Mouse (Mus musculus) macrophage (primary cell): ENCODE measurements around the gene Setd6. TPM values are rescaled to one million over a fixed set of nuclear protein-coding genes. Genes with fewer than 3 reads are reported as not detected.

Experiments used
- H3K27ac ChIP-seq: fragments of 350-480 bp; formaldehyde crosslinking; 2 replicates; pipeline ENCODE4 v1.9.0; 2021
- H3K36me3 ChIP-seq: fragments of 350-480 bp; formaldehyde crosslinking; 2 replicates; pipeline ENCODE4 v1.9.0; 2021; ENCODE audit errors: inconsistent target
- H3K4me3 ChIP-seq: fragments of 350-480 bp; formaldehyde crosslinking; 2 replicates; pipeline ENCODE4 v1.9.0; 2021; ENCODE audit errors: inconsistent target
- H3K79me2 ChIP-seq: fragments of 350-480 bp; formaldehyde crosslinking; 2 replicates; pipeline ENCODE4 v1.9.0; 2021; ENCODE audit errors: inconsistent target
- WGBS: methylation state at CpG from one replicate; pipeline ENCODE4 v1.1.7; 2026; ENCODE audit warnings: inconsistent platforms; ENCODE audit not compliant: missing documents; 5-methylcytosine and 5-hydroxymethylcytosine counted together
- polyA plus RNA-seq: library from polyadenylated mRNA; stranded (reverse); fragments of 250-400 nt; gene quantifications from 3 replicates; pipeline ENCODE4 v1.2.4, GENCODE M21; 2018; ENCODE audit warnings: inconsistent platforms

Setd6 gene
- polyA plus RNA-seq, 1 experiment from 2014 or later = 20.4 TPM

DNA sequence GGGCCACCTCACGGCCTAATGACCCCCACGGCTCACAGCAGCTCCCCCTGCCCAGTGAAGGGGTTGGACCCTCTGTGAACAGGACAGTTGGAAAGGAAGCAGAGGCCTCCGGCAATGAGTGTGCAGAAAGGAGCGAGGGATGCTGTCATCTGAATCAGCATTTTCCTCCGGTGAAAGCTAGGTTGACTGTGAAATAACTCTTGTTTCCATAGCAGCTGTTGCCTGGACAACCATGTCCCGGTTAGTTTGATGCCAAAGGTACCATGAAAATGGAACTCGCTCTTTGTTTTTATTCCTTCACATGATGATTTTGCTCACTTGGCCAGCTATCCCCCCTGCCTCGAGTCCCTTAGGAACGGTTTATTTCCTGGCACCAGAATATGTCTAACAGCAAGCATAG lies 15.4 kb upstream of the Setd6 start:
- no peak overlapping the region for H3K27ac ChIP-seq
- no peak overlapping the region for H3K4me3 ChIP-seq
- no peaks in the 10 kb centered on the region for H3K36me3 ChIP-seq
- no peaks in the 10 kb centered on the region for H3K79me2 ChIP-seq
- 58% methylated on average over 9 of the region's 9 CpGs for WGBS

GRCm38 (mm10) chr8:95701809-95702208 lies 13.9 kb upstream of the Setd6 start:
- H3K36me3 ChIP-seq = no peaks in the 10 kb centered on the region
- no peaks in the 10 kb centered on the region for H3K79me2 ChIP-seq
- H3K27ac ChIP-seq = no peak overlapping the region
- WGBS = 84% methylated on average over 4 of the region's 4 CpGs
- no peak overlapping the region for H3K4me3 ChIP-seq

GRCm38 (mm10) chr8:95702480-95703446 lies 12.9 kb upstream of the Setd6 start:
- no peaks in the 10 kb centered on the region for H3K79me2 ChIP-seq
- no peak overlapping the region for H3K27ac ChIP-seq
- H3K36me3 ChIP-seq = no peaks in the 10 kb centered on the region
- 7% methylated on average over 34 of the region's 34 CpGs for WGBS
- H3K4me3 ChIP-seq = peak overlapping the region; percentile 26

- Histone ChIP-seq H3K36me3 (no peaks in the 10 kb centered on the region), H3K4me3 (peak overlapping the region; percentile 26), H3K27ac (no peak overlapping the region), H3K79me2 (no peaks in the 10 kb centered on the region)
- WGBS = 13% methylated on average over 15 of the region's 15 CpGs
These were observed 12.0 kb upstream of the Setd6 start for GRCm38 (mm10) chr8:95703461-95704260.

DNA sequence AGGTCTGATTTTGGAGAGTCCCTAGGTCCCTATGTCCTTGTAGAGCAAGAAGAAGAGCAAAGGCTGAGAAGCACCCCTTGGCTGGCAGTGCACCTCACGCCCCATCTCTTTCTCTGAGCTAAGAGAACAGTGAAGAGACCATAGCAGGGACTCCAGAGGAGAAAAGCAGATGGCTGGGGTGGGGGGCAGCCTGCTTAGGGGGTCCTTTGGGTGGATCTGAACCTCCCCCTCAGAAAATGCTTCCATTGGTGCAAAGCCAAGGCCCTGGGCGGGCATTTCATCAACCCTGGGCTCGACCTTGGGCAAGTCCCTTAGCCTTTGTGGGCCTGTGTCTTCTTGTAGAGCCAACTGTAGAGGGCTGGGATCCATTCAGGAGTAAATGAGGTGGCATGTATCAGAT lies 11.1 kb upstream of the Setd6 start:
- Histone ChIP-seq H3K27ac (no peak overlapping the region), H3K79me2 (no peaks in the 10 kb centered on the region), H3K4me3 (no peak overlapping the region), H3K36me3 (no peaks in the 10 kb centered on the region)
- 92% methylated on average over 3 of the region's 3 CpGs for WGBS

DNA sequence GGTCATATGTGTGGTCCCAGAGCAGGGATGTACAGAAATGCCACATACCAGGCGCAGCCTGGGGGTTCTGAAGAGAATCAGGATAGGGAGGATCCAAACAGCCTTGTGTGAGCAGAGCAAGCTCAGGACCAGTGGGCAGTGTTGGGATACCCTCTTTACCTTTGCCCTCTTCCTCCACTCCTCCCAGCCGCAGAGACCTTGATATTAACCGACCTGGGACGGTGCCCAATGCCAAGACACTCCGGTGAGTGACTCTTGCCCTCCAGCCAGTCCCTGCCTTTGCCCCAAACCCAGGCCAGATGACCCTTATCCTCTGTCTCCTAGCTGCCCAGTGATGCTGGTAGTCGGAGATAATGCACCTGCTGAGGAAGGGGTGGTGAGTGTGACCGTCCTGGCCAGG lies 6.1 kb upstream of the Setd6 start:
- Histone ChIP-seq H3K27ac (no peak overlapping the region), H3K4me3 (no peak overlapping the region), H3K79me2 (no peaks in the 10 kb centered on the region), H3K36me3 (no peaks in the 10 kb centered on the region)
- 93% methylated on average over 7 of the region's 7 CpGs for WGBS

GRCm38 (mm10) chr8:95711029-95711428 lies 4.7 kb upstream of the Setd6 start:
- H3K79me2 ChIP-seq = no peaks in the 10 kb centered on the region
- no peak overlapping the region for H3K27ac ChIP-seq
- H3K36me3 ChIP-seq = no peaks in the 10 kb centered on the region
- H3K4me3 ChIP-seq = no peak overlapping the region
- WGBS = 82% methylated on average over 3 of the region's 3 CpGs

DNA sequence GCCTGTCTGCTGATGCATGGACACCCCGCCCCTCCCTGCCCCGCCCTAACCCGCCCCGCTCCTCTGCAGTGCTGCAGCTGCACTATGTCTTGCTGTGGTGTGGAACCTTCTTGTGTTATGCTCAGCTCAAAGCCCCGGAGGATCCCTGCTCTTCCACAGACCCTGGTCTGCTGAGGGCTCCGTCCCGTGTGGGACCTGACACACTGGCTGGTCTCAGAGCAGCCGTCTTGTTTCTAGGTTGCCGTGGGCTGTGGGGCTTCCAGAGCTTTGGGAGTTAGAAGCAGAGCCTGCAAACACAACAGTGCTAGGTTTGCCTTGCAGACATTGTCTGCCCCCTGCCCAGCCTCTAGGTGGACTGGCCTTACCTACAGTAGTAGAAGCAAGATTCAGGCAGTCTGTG lies 3.3 kb upstream of the Setd6 start:
- no peaks in the 10 kb centered on the region for H3K79me2 ChIP-seq
- no peaks in the 10 kb centered on the region for H3K36me3 ChIP-seq
- 90% methylated on average over 9 of the region's 9 CpGs for WGBS
- no peak overlapping the region for H3K27ac ChIP-seq
- H3K4me3 ChIP-seq = no peak overlapping the region

- no peak overlapping the region for H3K27ac ChIP-seq
These were observed 2.3 kb upstream of the Setd6 start for GRCm38 (mm10) chr8:95713100-95714010.

DNA sequence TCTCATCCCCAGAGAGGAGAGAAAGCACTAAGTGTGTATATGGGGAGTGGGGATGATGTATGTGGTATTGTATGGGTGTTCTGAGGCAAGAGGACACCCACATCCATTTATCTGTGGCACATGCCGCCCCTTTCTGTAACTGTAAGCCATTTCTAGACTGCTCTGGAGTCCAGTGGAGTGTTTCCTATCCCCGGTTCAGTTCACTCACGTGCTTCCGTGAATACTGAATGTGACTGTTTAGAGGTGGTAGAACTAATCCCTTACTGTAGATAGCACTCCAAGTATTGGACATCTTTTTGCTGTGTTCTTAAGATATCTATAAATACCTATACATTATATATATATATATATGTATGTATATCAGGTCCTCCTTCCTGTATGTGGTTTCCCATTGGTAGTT lies 1.3 kb upstream of the Setd6 start:
- H3K79me2 ChIP-seq = no peaks in the 10 kb centered on the region
- H3K27ac ChIP-seq = no peak overlapping the region
- peaks cover 1% of the 10 kb centered on the region for H3K36me3 ChIP-seq
- no peak overlapping the region for H3K4me3 ChIP-seq
- 94% methylated on average over 4 of the region's 4 CpGs for WGBS

More at GRCm38 (mm10) chr8:95713100-95714010, 2.3 kb upstream of the Setd6 start:
- Histone ChIP-seq H3K36me3 (no peaks in the 10 kb centered on the region), H3K4me3 (no peak overlapping the region), H3K79me2 (no peaks in the 10 kb centered on the region)
- 84% methylated on average over 19 of the region's 19 CpGs for WGBS

DNA sequence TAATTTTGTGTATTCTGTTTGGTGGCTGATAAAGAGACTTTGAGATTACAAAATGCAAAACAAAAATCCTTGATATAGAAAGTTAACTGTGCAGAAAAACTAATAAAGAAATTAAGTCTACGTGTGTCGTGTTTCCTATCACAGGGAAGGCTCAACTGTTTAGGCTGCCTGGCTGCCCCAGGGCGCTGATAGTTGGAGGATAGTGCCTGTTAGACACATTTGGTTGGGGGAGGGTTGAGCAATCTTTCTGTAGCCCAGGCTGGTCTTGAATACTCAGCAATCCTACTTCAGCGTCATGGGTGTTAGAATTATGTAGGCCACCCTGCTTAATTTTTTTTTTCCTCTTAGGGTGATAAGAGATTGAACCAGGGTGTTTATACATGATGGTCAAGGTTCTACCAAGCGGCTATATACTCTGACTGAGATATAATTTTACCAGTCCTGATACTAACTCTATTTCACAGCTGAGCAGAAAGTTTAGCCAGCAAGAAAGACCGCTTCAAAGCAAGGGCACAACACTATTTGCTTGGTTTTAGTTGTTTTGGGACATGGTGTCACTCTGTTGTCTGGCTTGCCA lies 756 bp upstream of the Setd6 start:
- 81% methylated on average over 6 of the region's 6 CpGs for WGBS

DNA sequence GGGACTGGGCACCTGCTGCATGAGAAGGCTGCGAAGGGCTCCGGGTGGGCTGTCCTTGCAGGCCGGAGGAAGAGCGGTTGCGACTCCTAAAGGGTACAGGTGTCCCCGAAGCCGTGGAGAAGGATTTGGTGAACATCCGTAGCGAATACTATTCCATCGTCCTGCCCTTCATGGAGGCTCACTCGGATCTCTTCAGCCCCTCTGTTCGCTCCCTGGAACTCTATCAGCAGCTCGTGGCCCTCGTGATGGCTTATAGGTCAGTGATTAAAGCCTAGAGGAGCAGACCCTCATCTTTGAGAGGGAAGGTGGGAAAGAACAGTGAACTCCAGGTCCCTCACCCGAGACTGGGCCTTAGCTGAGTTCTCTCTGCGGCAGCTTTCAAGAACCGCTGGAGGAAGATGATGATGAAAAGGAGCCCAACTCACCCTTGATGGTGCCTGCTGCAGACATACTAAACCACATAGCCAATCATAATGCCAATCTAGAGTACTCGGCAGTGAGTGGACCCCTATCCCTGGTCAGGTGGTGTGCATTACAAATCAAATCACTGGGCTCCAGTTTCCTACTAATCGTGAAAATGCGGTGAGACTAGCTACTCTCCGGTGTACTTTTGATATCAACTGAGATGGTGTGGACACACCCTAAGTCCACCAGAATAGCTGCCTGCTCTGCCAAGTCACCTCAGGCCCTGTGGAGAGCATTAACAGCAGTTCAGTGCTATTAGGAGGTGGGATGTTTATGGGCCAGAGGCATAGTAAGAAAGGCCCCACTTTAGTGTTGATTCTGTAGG lies 1.1 kb downstream of the Setd6 start:
- WGBS = 46% methylated on average over 21 of the region's 21 CpGs
- Histone ChIP-seq H3K79me2 (no peaks in the 10 kb centered on the region), H3K27ac (no peak overlapping the region), H3K4me3 (peak overlapping the region; percentile 23), H3K36me3 (peaks cover 16% of the 10 kb centered on the region)

More for the DNA sequence above, 756 bp upstream of the Setd6 start:
- Histone ChIP-seq H3K36me3 (peaks cover 5% of the 10 kb centered on the region), H3K79me2 (no peaks in the 10 kb centered on the region), H3K27ac (no peak overlapping the region), H3K4me3 (peak overlapping the region; percentile 29; the same call in 1 of the 2 replicates)

DNA sequence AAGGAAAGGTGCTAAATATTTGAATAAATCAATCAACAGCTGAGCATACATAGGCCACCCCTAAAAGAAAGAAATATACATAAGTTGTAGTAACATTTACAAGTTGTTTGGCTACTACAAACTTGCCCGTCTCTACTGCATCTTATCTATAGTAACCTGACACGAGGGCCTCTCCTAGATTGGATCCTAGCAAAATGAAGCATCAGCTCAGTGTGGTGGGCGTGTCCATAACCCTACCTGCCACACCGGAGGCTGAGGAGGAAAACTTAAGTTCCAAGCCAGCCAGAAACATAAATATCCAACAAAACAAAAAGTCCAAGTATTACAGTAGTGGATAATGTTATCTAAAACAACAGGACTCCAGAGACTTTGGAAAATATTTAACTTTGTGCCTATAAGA lies 11.9 kb downstream of the Setd6 start:
- H3K36me3 ChIP-seq = peaks cover 82% of the 10 kb centered on the region
- H3K27ac ChIP-seq = no peak overlapping the region
- WGBS = 96% methylated on average over 4 of the region's 4 CpGs
- H3K4me3 ChIP-seq = no peak overlapping the region
- H3K79me2 ChIP-seq = no peaks in the 10 kb centered on the region
